Mouse (Mus musculus) heart, embryonic 13.5 days (tissue): ENCODE measurements around the gene Lce3d. TPM values are rescaled to one million over a fixed set of nuclear protein-coding genes. Genes with fewer than 3 reads are reported as not detected.

ENCODE experiments used
- polyA plus RNA-seq: library from polyadenylated mRNA; unstranded; fragments of >200 nt; fragmentation: Nextera tagmentation; extraction: Ambion mirVana; gene quantifications from 2 replicates; pipeline ENCODE4 v1.2.1, GENCODE M21; 2015

The Lce3d gene
- polyA plus RNA-seq, 1 experiment from 2014 or later: not detected

Other genes starting within 250 kb of the Lce3d start
- not detected in 2 replicates for gene Lce1e, start 248.3 kb upstream of the Lce3d start, polyA plus RNA-seq
- not detected in 2 replicates for gene Lce1f, start 237.0 kb upstream of the Lce3d start, polyA plus RNA-seq
- not detected in 2 replicates for gene Gm38119, start 218.3 kb upstream of the Lce3d start, polyA plus RNA-seq
- gene Lce1g, start 205.1 kb upstream of the Lce3d start, polyA plus RNA-seq: not detected in 2 replicates
- not detected in 2 replicates for gene Lce1h, start 192.3 kb upstream of the Lce3d start, polyA plus RNA-seq
- not detected in 2 replicates for gene Lce1i, start 178.5 kb upstream of the Lce3d start, polyA plus RNA-seq
- not detected in 2 replicates for gene Lce1j, start 166.9 kb upstream of the Lce3d start, polyA plus RNA-seq
- not detected in 2 replicates for gene Lce1k, start 149.5 kb upstream of the Lce3d start, polyA plus RNA-seq
- not detected in 2 replicates for gene Kprp, start 130.1 kb upstream of the Lce3d start, polyA plus RNA-seq
- not detected in 2 replicates for gene Lce1l, start 106.1 kb upstream of the Lce3d start, polyA plus RNA-seq
- not detected in 2 replicates for gene 2310050C09Rik, start 87.2 kb upstream of the Lce3d start, polyA plus RNA-seq
- gene Lce3a, start 31.2 kb upstream of the Lce3d start, polyA plus RNA-seq: not detected in 2 replicates
- gene Lce3b, start 24.4 kb upstream of the Lce3d start, polyA plus RNA-seq: not detected in 2 replicates
- gene Lce3c, start 12.9 kb upstream of the Lce3d start, polyA plus RNA-seq: not detected in 2 replicates
- gene Lce3e, start 9.7 kb downstream of the Lce3d start, polyA plus RNA-seq: not detected in 2 replicates
- not detected in 2 replicates for gene Lce3f, start 34.8 kb downstream of the Lce3d start, polyA plus RNA-seq
- gene Crct1, start 58.3 kb downstream of the Lce3d start, polyA plus RNA-seq: 0.43 TPM in 1 of 2 replicates, not detected in the other
- not detected in 2 replicates for gene Lce1m, start 61.7 kb downstream of the Lce3d start, polyA plus RNA-seq
- not detected in 2 replicates for gene Gm4858, start 111.4 kb downstream of the Lce3d start, polyA plus RNA-seq
- not detected in 2 replicates for gene Crnn, start 187.4 kb downstream of the Lce3d start, polyA plus RNA-seq
- not detected in 2 replicates for gene Flg2, start 239.9 kb downstream of the Lce3d start, polyA plus RNA-seq